Mouse (Mus musculus) bone marrow macrophage, adult 2 months (primary cell): ENCODE measurements at regions not wholly inside any gene's neighbourhood (a gene's known extent, or its start where the extent isn't known, plus 50 kb on each side); places are given as distances from the start of the nearest gene placed in this dataset.

Source experiments
- CTCF ChIP-seq: IDR thresholded peaks from 2 replicates; pipeline ENCODE4 v1.5.1; 2012; ENCODE audit warnings: low read depth, mild to moderate bottlenecking, low read length, moderate library complexity
- POLR2A ChIP-seq: IDR thresholded peaks from 2 replicates; pipeline ENCODE4 v1.6.1; 2012; ENCODE audit warnings: mild to moderate bottlenecking, low read depth, low read length, borderline replicate concordance

GRCm38 (mm10) chr8:118023451-118023850, 221.7 kb upstream of the Mphosph6 start:
- TF ChIP-seq CTCF: no peak
- no peak for TF ChIP-seq POLR2A
